Mouse (Mus musculus): Measurements from ENCODE around the gene Gm10392. TPM values are rescaled to one million over a fixed set of nuclear protein-coding genes. Genes with fewer than 3 reads are reported as not detected.

Gene Gm10392
- 0.39 TPM for polyA plus RNA-seq (2017; shearing (Covaris generic))

DNA sequence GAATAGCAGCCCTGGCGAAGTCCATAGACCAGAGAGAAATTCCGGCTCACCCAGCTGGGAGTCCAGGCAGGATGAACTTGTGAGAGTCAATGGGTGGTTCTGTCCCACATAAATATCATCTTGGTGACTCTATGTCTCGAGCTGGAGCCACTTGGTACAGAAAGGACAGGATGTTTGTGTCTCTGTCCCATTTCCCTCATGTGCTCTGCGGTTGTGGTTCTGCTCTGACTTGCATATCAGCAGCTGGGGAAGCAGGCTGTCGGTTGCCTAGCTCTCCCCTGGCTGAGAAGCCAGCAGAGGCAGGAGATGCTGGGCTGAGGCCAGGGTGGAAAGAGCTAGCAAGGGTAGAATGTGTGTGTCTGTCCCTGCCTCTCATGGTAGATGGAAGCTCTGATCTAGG lies at the start of gene Gm10392:
TSS of gene Gm10392 (minus strand) at position 156 of the 400 bp plus-strand sequence.

DNA sequence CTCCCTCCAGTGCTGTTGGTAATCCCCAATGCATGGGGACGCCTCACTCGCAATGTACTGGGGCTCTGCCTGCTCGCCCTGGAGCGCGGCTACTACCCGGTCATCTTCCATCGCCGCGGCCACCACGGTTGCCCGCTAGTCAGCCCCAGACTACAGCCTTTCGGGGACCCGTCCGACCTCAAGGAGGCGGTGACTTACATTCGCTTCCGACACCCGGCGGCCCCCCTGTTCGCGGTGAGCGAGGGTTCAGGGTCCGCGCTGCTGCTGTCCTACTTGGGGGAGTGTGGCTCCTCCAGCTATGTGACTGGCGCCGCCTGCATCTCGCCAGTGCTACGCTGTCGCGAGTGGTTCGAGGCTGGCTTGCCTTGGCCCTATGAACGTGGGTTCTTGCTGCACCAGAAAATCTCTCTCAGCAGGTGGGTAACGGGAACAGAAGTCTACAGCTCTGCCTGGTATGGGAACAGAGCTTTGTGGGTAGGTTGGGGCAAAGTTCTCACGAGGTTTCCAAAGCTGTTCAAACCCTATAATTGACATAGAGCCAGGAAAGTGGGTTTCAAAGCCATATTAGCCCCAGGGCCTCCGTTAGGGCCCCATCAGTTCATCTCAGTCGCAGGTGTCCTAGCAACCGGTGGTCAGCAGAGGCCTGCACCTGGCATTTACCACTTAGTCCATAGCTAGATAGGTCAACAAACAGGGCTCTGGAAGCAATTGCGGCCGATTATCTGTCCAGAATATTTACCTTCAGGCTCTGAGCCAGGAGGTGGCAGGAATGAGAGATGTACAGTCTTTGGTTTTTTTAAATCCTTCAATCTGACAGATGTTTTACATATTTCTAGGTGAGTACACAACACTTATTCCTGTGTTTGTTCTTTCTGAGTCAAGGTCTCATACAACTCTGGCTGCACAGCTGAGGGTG lies 3.1 kb downstream of the Gm10392 start, which contains the start of gene Trp53i13:
TSS of gene Trp53i13 (minus strand) at position 344 of the 916 bp plus-strand sequence.

GRCm38 (mm10) chr11:77514832-77515636 lies 4.0 kb downstream of the Gm10392 start, which contains the start of gene Abhd15:
TSS of gene Abhd15 (plus strand) at chr11:77515121.

DNA sequence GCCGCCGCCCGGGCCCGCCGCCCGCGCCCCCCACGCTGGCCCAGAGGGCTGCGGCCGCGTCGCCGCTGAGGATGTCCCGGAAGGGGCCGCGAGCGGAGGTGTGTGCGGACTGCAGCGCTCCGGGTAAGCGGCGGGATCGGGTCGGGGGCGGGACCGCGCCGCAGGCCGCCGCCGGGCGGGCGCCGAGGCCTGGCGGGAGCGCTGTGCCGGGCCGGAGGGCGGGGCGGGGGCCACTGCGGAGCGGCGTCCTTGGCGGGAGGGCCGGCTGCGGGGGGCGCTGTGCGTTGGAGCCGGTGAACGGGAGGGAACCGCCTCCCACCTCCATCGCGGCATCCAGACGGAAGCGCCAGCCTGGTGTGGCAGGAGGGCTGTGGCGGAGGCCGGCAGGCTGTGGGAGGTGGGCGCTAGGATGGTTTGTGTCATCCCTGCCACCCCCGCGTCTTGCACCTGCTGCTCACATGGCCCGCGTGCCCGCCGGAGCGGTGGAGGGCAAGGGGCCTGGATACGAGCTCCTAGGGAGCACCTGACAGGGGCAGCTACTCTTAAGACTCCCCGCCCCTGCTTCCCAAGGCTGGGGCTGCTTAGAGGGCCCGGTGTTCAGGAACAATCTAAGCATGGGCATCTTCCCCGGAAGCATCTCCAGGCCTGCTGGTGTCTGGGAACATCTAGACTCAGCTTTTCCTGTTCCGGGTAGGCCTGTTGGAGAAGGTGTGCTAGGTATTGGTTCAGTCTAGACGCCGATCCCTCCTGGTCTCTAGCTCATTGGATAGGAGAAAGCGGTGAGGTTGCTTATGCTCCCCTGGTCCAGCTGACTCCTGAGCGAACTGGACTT lies 25.3 kb downstream of the Gm10392 start, which contains the start of gene Git1:
TSS of gene Git1 (plus strand) at position 51 of the 832 bp plus-strand sequence.

DNA sequence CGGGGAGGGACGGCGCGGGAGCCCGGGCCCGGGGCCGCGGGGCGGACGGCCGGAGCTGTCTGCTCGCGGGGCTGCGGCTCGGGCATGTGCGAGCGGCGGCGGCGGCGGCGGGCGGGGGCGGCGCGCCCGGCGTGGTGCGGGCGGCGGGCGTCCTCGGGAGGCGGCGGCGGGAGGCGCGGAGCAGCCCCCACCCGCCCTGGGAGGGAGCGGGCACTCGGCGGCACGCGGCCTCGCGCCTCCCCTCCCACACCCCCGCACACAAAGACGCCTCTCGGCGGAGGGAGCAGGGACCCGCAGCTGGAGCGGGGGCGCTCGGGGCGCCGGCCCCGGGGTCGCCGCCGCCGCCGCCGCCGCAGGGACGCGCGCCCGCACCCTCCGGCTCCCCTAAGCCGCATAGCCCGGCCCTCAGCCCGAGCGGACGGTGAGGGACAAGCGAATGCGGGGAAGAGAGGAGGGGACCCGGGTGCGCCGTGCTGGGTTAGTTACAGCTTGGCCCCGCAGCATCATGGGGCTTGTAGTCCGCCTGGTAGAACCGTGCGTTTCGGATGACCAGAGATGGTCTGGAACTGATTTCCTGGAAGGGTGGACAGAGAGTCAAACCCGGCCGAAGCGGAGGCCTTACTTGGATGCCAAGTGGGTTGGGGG lies 29.3 kb downstream of the Gm10392 start, which contains the start of gene Ankrd13b:
TSS of gene Ankrd13b (minus strand) at position 88 of the 645 bp plus-strand sequence.

Other genes with a start within 250 kb of the Gm10392 start
- gene Coro6, start 56.8 kb downstream of the Gm10392 start, polyA plus RNA-seq (2017; shearing (Covaris generic)), result not detected
- 10.6 TPM for gene Ankrd13b, start 29.5 kb downstream of the Gm10392 start, polyA plus RNA-seq (2017; shearing (Covaris generic))
- gene Git1, start 25.6 kb downstream of the Gm10392 start, polyA plus RNA-seq (2017; shearing (Covaris generic)), result 49.0 TPM
- 0.96 TPM for gene Abhd15, start 4.1 kb downstream of the Gm10392 start, polyA plus RNA-seq (2017; shearing (Covaris generic))
- gene Trp53i13, start 3.2 kb downstream of the Gm10392 start, polyA plus RNA-seq (2017; shearing (Covaris generic)), result 24.6 TPM
- 9.7 TPM for gene Taok1, start 88.6 kb upstream of the Gm10392 start, polyA plus RNA-seq (2017; shearing (Covaris generic))
- gene Nufip2, start 167.0 kb upstream of the Gm10392 start, polyA plus RNA-seq (2017; shearing (Covaris generic)), result 49.7 TPM
- 0.17 TPM for gene Cryba1, start 206.1 kb upstream of the Gm10392 start, polyA plus RNA-seq (2017; shearing (Covaris generic))
- gene Myo18a, start 244.0 kb upstream of the Gm10392 start, polyA plus RNA-seq (2017; shearing (Covaris generic)), result 63.1 TPM

Data from CD4-positive, CD25-positive, alpha-beta regulatory T cell (primary cell).